Mouse (Mus musculus): ENCODE data around the gene Crocc. TPM values are rescaled to one million over a fixed set of nuclear protein-coding genes. Genes with fewer than 3 reads are reported as not detected.
A peak's percentile ranks its signal among the peaks of the same experiment; 100 is the strongest.

Crocc gene
- polyA plus RNA-seq, 1 experiment = 39.4 TPM

DNA sequence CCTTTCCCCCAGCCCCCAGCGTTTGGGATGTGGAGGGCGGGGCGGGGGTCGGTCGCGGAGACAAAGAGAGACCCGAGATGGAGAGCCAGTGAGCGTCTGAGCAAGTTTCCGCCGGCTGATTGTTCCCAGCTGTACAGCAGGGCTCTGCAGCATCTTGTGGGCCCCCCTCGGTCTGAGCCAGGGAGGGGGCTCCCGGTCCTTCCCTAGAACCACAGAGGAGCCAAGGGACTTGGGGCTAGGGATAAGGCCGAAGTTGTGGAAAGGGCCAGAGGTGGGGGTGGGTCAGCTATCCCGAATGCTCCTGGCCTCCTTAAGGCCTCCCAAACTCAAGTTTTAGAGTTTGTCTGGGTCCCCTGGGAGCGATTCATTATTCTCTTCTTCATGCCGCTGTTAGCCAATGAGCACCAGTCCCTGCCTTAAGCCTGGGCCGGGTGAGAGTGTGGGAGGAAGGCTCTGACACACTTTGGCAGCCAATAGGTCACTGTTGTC lies 49.4 kb downstream of the Crocc start:
- no peak overlapping the region for H3K27ac ChIP-seq (ENCODE audit: insufficient read depth, low read length)
- TF ChIP-seq CTCF (IDR thresholded peaks at IDR 0.05; ENCODE audit: borderline replicate concordance, insufficient read depth, low read depth, low read length) (no peak), POLR2A (IDR thresholded peaks at IDR 0.05; ENCODE audit: borderline replicate concordance, insufficient read depth, low read length) (no peak)
- H3K27me3 ChIP-seq (ENCODE audit: control insufficient read depth, insufficient read depth, low read length) = no peaks in the 10 kb centered on the region
- peaks cover 44% of the 10 kb centered on the region for H3K4me1 ChIP-seq (ENCODE audit: control insufficient read depth, insufficient read depth, low read length)
- DNase-seq = no peak
- no peak overlapping the region for H3K4me3 ChIP-seq (replicated peaks; ENCODE audit: insufficient read depth, low read depth, low read length)
- WGBS = 20% methylated on average over 17 of the region's 17 CpGs

DNA sequence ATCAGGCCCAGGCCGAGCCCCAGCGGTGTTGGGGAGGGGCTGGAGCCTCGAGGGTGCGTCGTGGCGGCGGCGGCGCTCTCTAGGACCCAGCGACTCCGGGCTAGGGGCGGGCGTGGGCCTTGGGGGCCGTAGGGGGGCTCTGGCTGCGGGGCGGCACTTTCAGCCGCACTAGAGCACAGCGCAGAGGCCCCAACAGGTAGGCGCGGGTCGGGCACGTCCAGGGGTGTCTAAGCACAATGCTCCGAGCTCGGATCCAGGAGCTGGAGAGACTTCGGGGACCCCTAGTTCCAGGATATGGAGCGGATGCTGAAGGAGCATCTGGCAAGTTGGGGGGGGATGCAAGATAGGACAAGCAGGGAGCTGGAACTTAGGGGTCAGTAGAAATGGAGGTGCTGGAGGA lies 49.8 kb downstream of the Crocc start:
- Histone ChIP-seq H3K4me3 (replicated peaks; ENCODE audit: insufficient read depth, low read depth, low read length) (no peak overlapping the region), H3K27me3 (ENCODE audit: control insufficient read depth, insufficient read depth, low read length) (no peaks in the 10 kb centered on the region), H3K4me1 (ENCODE audit: control insufficient read depth, insufficient read depth, low read length) (peaks cover 42% of the 10 kb centered on the region), H3K27ac (ENCODE audit: insufficient read depth, low read length) (no peak overlapping the region)
- 9% methylated on average over 26 of the region's 26 CpGs for WGBS
- no peak for DNase-seq
- TF ChIP-seq CTCF (IDR thresholded peaks at IDR 0.05; ENCODE audit: borderline replicate concordance, insufficient read depth, low read depth, low read length) (no peak), POLR2A (IDR thresholded peaks at IDR 0.05; ENCODE audit: borderline replicate concordance, insufficient read depth, low read length) (no peak)

GRCm38 (mm10) chr4:141010118-141010517 lies 50.2 kb downstream of the Crocc start, which contains the start of gene Mfap2:
Gene Mfap2 (plus strand): TSS chr4:141010418.
- no peak within 1 kb of the TSS for H3K27ac ChIP-seq (ENCODE audit: insufficient read depth, low read length)
- WGBS = 59% methylated on average over 7 of the region's 7 CpGs
- H3K4me3 ChIP-seq (replicated peaks; ENCODE audit: insufficient read depth, low read depth, low read length) = no peak within 1 kb of the TSS
- TF ChIP-seq POLR2A (IDR thresholded peaks at IDR 0.05; ENCODE audit: borderline replicate concordance, insufficient read depth, low read length) = no peak
- no peak for TF ChIP-seq CTCF (IDR thresholded peaks at IDR 0.05; ENCODE audit: borderline replicate concordance, insufficient read depth, low read depth, low read length)
- DNase-seq = no peak
- peaks cover 42% of the 10 kb centered on the region for H3K4me1 ChIP-seq (ENCODE audit: control insufficient read depth, insufficient read depth, low read length)
- H3K27me3 ChIP-seq (ENCODE audit: control insufficient read depth, insufficient read depth, low read length) = no peaks in the 10 kb centered on the region

DNA sequence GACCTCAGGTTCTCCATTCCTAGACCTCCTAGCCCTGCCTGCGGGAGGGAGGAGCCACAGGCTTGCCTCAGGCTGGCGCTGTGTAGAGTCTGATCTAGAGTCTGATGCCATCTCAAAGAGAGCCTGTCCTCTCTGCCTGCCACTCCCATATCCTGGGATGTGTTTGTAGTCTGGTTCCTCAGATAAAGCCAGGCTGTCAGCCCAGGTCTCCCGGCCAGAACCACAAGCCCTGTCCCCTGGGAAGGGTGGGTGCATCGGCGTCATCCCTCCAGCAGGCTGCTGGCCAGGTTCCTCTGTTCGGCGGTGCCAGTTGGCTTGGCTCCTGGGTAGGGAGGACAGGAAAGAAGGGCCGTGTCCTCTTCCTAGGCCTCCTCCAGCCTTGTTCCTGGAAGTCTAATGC lies 52.3 kb downstream of the Crocc start:
- no peak overlapping the region for H3K27ac ChIP-seq (ENCODE audit: insufficient read depth, low read length)
- 4% methylated on average over 8 of the region's 8 CpGs for WGBS
- H3K4me3 ChIP-seq (replicated peaks; ENCODE audit: insufficient read depth, low read depth, low read length) = no peak overlapping the region
- peaks cover 41% of the 10 kb centered on the region for H3K4me1 ChIP-seq (ENCODE audit: control insufficient read depth, insufficient read depth, low read length)
- TF ChIP-seq POLR2A (IDR thresholded peaks at IDR 0.05; ENCODE audit: borderline replicate concordance, insufficient read depth, low read length) = no peak
- TF ChIP-seq CTCF (IDR thresholded peaks at IDR 0.05; ENCODE audit: borderline replicate concordance, insufficient read depth, low read depth, low read length) = no peak
- peak; percentile 62 to 65 for DNase-seq
- H3K27me3 ChIP-seq (ENCODE audit: control insufficient read depth, insufficient read depth, low read length) = no peaks in the 10 kb centered on the region

GRCm38 (mm10) chr4:141005983-141006382 lies 54.4 kb downstream of the Crocc start:
- Histone ChIP-seq H3K4me1 (ENCODE audit: control insufficient read depth, insufficient read depth, low read length) (peaks cover 22% of the 10 kb centered on the region), H3K27ac (ENCODE audit: insufficient read depth, low read length) (no peak overlapping the region), H3K4me3 (replicated peaks; ENCODE audit: insufficient read depth, low read depth, low read length) (no peak overlapping the region), H3K27me3 (ENCODE audit: control insufficient read depth, insufficient read depth, low read length) (no peaks in the 10 kb centered on the region)
- 68% methylated on average over 13 of the region's 13 CpGs for WGBS
- DNase-seq = peak; percentile 54 to 66
- no peak for TF ChIP-seq POLR2A (IDR thresholded peaks at IDR 0.05; ENCODE audit: borderline replicate concordance, insufficient read depth, low read length)
- TF ChIP-seq CTCF (IDR thresholded peaks at IDR 0.05; ENCODE audit: borderline replicate concordance, insufficient read depth, low read depth, low read length) = peak; percentile 52

DNA sequence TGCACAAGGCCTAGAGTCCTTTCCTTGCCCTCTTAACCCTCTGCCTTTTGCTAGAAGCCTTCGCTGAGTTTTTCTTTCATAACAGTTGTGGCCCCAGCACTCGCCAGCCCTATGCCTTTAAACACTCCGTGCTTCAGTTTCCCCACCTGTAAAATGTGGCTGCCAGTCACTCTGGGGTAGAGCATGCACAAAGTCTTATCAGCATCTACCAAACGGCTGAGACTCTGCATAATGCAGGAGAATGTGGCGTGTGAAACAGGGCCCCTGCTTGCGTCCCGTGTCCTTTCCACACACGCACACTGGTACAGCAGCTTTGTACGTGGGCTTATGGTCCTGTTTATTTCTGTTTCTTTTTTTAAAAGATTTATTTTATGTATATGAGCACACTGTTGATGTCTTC lies 63.5 kb downstream of the Crocc start:
- DNase-seq = no peak
- no peak overlapping the region for H3K27ac ChIP-seq (ENCODE audit: insufficient read depth, low read length)
- TF ChIP-seq CTCF (IDR thresholded peaks at IDR 0.05; ENCODE audit: borderline replicate concordance, insufficient read depth, low read depth, low read length) (no peak), POLR2A (IDR thresholded peaks at IDR 0.05; ENCODE audit: borderline replicate concordance, insufficient read depth, low read length) (no peak)
- no peak overlapping the region for H3K4me3 ChIP-seq (replicated peaks; ENCODE audit: insufficient read depth, low read depth, low read length)
- H3K27me3 ChIP-seq (ENCODE audit: control insufficient read depth, insufficient read depth, low read length) = no peaks in the 10 kb centered on the region
- H3K4me1 ChIP-seq (ENCODE audit: control insufficient read depth, insufficient read depth, low read length) = peaks cover 4% of the 10 kb centered on the region
- 97% methylated on average over 9 of the region's 9 CpGs for WGBS

DNA sequence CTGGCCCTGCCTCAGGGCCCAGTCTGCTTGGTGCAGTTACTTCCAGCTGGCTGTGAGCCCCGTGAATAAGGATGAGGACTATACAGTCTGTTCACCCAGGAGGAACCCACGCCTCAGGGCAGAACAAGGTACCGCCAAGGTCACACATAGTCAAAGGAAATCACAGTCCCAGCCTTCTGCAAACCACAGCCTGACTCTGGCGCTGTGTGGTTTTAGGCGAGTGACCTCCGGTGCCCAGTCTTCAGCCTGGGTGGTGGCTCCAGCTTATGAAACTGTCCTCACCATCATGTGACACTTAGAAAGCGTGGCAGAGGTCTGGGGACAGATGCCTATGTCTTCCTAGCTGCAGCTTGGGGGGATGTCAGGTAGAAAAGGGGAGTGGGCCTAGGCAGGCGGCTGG lies 64.5 kb downstream of the Crocc start:
- Histone ChIP-seq H3K27ac (ENCODE audit: insufficient read depth, low read length) (no peak overlapping the region), H3K27me3 (ENCODE audit: control insufficient read depth, insufficient read depth, low read length) (no peaks in the 10 kb centered on the region), H3K4me3 (replicated peaks; ENCODE audit: insufficient read depth, low read depth, low read length) (no peak overlapping the region), H3K4me1 (ENCODE audit: control insufficient read depth, insufficient read depth, low read length) (peaks cover 10% of the 10 kb centered on the region)
- TF ChIP-seq CTCF (IDR thresholded peaks at IDR 0.05; ENCODE audit: borderline replicate concordance, insufficient read depth, low read depth, low read length) (no peak), POLR2A (IDR thresholded peaks at IDR 0.05; ENCODE audit: borderline replicate concordance, insufficient read depth, low read length) (no peak)
- WGBS = 82% methylated on average over 8 of the region's 8 CpGs
- no peak for DNase-seq

DNA sequence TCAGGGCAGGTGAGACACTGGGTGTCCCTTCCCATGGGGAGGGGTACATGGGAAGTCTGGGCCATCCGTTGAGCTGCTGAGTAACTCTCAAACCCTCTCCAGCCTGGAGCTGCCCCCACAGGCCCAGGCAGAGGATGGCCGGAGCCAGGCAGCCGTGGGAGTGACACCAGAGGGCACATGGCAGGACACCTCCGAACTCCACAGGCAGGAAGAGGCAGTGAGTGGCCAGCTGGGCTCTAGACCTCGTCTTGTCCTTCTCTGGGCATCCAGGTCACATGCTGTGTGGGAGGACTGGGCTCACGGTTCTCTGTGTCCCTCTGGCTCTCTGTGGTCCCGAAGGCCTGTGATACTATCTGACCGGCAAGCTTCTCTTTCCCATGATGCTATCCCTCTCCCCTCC lies 66.5 kb downstream of the Crocc start:
- Histone ChIP-seq H3K27me3 (ENCODE audit: control insufficient read depth, insufficient read depth, low read length) (no peaks in the 10 kb centered on the region), H3K4me1 (ENCODE audit: control insufficient read depth, insufficient read depth, low read length) (peaks cover 12% of the 10 kb centered on the region), H3K4me3 (replicated peaks; ENCODE audit: insufficient read depth, low read depth, low read length) (no peak overlapping the region), H3K27ac (ENCODE audit: insufficient read depth, low read length) (no peak overlapping the region)
- no peak for DNase-seq
- 59% methylated on average over 8 of the region's 8 CpGs for whole genome bisulfite sequencing
- TF ChIP-seq POLR2A (IDR thresholded peaks at IDR 0.05; ENCODE audit: borderline replicate concordance, insufficient read depth, low read length) (no peak), CTCF (IDR thresholded peaks at IDR 0.05; ENCODE audit: borderline replicate concordance, insufficient read depth, low read depth, low read length) (no peak)

Data from cerebellum, adult 2 months (tissue).